Mouse (Mus musculus) megakaryocyte-erythroid progenitor cell, adult 5-6 weeks (primary cell): ENCODE results near the gene Prr14. TPM values are rescaled to one million over a fixed set of nuclear protein-coding genes. Genes with fewer than 3 reads are reported as not detected.
"Not testable (repeated sequence)": the region's sequence is repeated elsewhere in the genome, so short reads cannot be mapped to it uniquely, and the experiment has no call there.

ENCODE experiments used
- ATAC-seq: replicated peaks from 2 replicates; pipeline ENCODE4 v1.8.0; 2016; ENCODE audit warnings: mild to moderate bottlenecking, inconsistent platforms; ENCODE audit not compliant: severe bottlenecking, poor library complexity, low FRiP score, low TSS enrichment
- total RNA-seq, 2 experiments: library from RNA; stranded (forward) in 1 of 2; stranded (reverse) in 1 of 2; fragments of 200-1000, 215-1000 nt in 1 of 2; fragments of >200 nt in 1 of 2; fragmentation: Nextera tagmentation in 1 of 2; gene quantifications; 2 replicates each; pipeline ENCODE4 v1.2.3; 2014 to 2017

Gene Prr14
- total RNA-seq, 2 experiments from 2014 or later = 33.1 to 76.2 TPM

- ATAC-seq = 0 out of 2 replicates have a peak, but pooled peaks have one; percentile 14
Observed at GRCm38 (mm10) chr7:127498407-127498806, 39.0 kb downstream of the Prr14 start.

- no peak for ATAC-seq
Observed at GRCm38 (mm10) chr7:127508291-127508690, 48.9 kb downstream of the Prr14 start.

GRCm38 (mm10) chr7:127509830-127510229 lies 50.4 kb downstream of the Prr14 start:
- ATAC-seq = not testable (repeated sequence)

GRCm38 (mm10) chr7:127511241-127511640 lies 51.8 kb downstream of the Prr14 start:
- no peak for ATAC-seq

GRCm38 (mm10) chr7:127511808-127512230 lies 52.4 kb downstream of the Prr14 start, which contains the start of gene Srcap:
Gene Srcap (plus strand): TSS chr7:127511983.
- ATAC-seq = peak; percentile 97

- peak; percentile 67 for ATAC-seq
Observed at GRCm38 (mm10) chr7:127512231-127513015, 53.0 kb downstream of the Prr14 start.

GRCm38 (mm10) chr7:127513016-127513390 lies 53.6 kb downstream of the Prr14 start:
- ATAC-seq = no peak

- ATAC-seq = no peak
Observed at GRCm38 (mm10) chr7:127513781-127514180, 54.4 kb downstream of the Prr14 start.

GRCm38 (mm10) chr7:127515846-127516245 lies 56.4 kb downstream of the Prr14 start:
- no peak for ATAC-seq

GRCm38 (mm10) chr7:127516344-127516743 lies 56.9 kb downstream of the Prr14 start:
- ATAC-seq = no peak

- ATAC-seq = no peak
Observed at GRCm38 (mm10) chr7:127519284-127519683, 59.9 kb downstream of the Prr14 start, which contains the start of gene Gm42715. Gene Gm42715 (plus strand): TSS chr7:127519584.

Other genes with a start within 250 kb of the Prr14 start
- 17.0 and 18.3 TPM in 2 replicates for gene Zfp553, start 226.6 kb upstream of the Prr14 start, total RNA-seq (2014; fragmentation: Nextera tagmentation)
- gene Zfp553, start 226.6 kb upstream of the Prr14 start, total RNA-seq (2017) = 22.7 and 31.7 TPM in 2 replicates
- gene Sept1, start 226.5 kb upstream of the Prr14 start, total RNA-seq (2014; fragmentation: Nextera tagmentation) = 41.3 and 47.7 TPM in 2 replicates
- gene Sept1, start 226.5 kb upstream of the Prr14 start, total RNA-seq (2017) = 24.8 and 25.5 TPM in 2 replicates
- 15.1 and 16.6 TPM in 2 replicates for gene Zfp771, start 215.3 kb upstream of the Prr14 start, total RNA-seq (2014; fragmentation: Nextera tagmentation)
- 13.6 and 14.1 TPM in 2 replicates for gene Zfp771, start 215.3 kb upstream of the Prr14 start, total RNA-seq (2017)
- gene Dctpp1, start 198.9 kb upstream of the Prr14 start, total RNA-seq (2014; fragmentation: Nextera tagmentation) = 61.0 and 138 TPM in 2 replicates
- 44.5 and 48.2 TPM in 2 replicates for gene Dctpp1, start 198.9 kb upstream of the Prr14 start, total RNA-seq (2017)
- gene Sephs2, start 185.6 kb upstream of the Prr14 start, total RNA-seq (2014; fragmentation: Nextera tagmentation) = 61.7 and 74.2 TPM in 2 replicates
- gene Sephs2, start 185.6 kb upstream of the Prr14 start, total RNA-seq (2017) = 115 and 130 TPM in 2 replicates
- gene Itgal, start 163.4 kb upstream of the Prr14 start, total RNA-seq (2014; fragmentation: Nextera tagmentation) = 5.5 and 11.4 TPM in 2 replicates
- gene Itgal, start 163.4 kb upstream of the Prr14 start, total RNA-seq (2017) = 2.6 and 4.6 TPM in 2 replicates
- gene Zfp768, start 114.0 kb upstream of the Prr14 start, total RNA-seq (2014; fragmentation: Nextera tagmentation) = 3.5 and 8.4 TPM in 2 replicates
- 3.0 and 4.4 TPM in 2 replicates for gene Zfp768, start 114.0 kb upstream of the Prr14 start, total RNA-seq (2017)
- 7.7 and 8.3 TPM in 2 replicates for gene Zfp747, start 83.6 kb upstream of the Prr14 start, total RNA-seq (2014; fragmentation: Nextera tagmentation)
- gene Zfp747, start 83.6 kb upstream of the Prr14 start, total RNA-seq (2017) = 4.0 and 10.9 TPM in 2 replicates
- gene 9130019O22Rik, start 72.4 kb upstream of the Prr14 start, total RNA-seq (2014; fragmentation: Nextera tagmentation) = 2.3 and 4.0 TPM in 2 replicates
- gene 9130019O22Rik, start 72.4 kb upstream of the Prr14 start, total RNA-seq (2017) = 3.6 and 4.8 TPM in 2 replicates
- 3.1 and 8.6 TPM in 2 replicates for gene E430018J23Rik, start 66.0 kb upstream of the Prr14 start, total RNA-seq (2014; fragmentation: Nextera tagmentation)
- gene E430018J23Rik, start 66.0 kb upstream of the Prr14 start, total RNA-seq (2017) = 7.8 TPM in 2 replicates
- gene Zfp764, start 52.8 kb upstream of the Prr14 start, total RNA-seq (2014; fragmentation: Nextera tagmentation) = 1.8 and 6.5 TPM in 2 replicates
- gene Zfp764, start 52.8 kb upstream of the Prr14 start, total RNA-seq (2017) = 3.7 and 4.2 TPM in 2 replicates
- 6.9 and 14.9 TPM in 2 replicates for gene Zfp688, start 37.5 kb upstream of the Prr14 start, total RNA-seq (2014; fragmentation: Nextera tagmentation)
- gene Zfp688, start 37.5 kb upstream of the Prr14 start, total RNA-seq (2017) = 6.8 and 11.2 TPM in 2 replicates
- 3.6 and 5.8 TPM in 2 replicates for gene Zfp689, start 10.5 kb upstream of the Prr14 start, total RNA-seq (2014; fragmentation: Nextera tagmentation)
- gene Zfp689, start 10.5 kb upstream of the Prr14 start, total RNA-seq (2017) = 2.0 and 2.5 TPM in 2 replicates
- gene Fbrs, start 19.6 kb downstream of the Prr14 start, total RNA-seq (2014; fragmentation: Nextera tagmentation) = 86.2 and 111 TPM in 2 replicates
- 11.8 and 17.7 TPM in 2 replicates for gene Fbrs, start 19.6 kb downstream of the Prr14 start, total RNA-seq (2017)
- 126 and 170 TPM in 2 replicates for gene Srcap, start 52.4 kb downstream of the Prr14 start, total RNA-seq (2014; fragmentation: Nextera tagmentation)
- gene Srcap, start 52.4 kb downstream of the Prr14 start, total RNA-seq (2017) = 21.9 and 22.7 TPM in 2 replicates
- gene Gm42715, start 60.0 kb downstream of the Prr14 start, total RNA-seq (2014; fragmentation: Nextera tagmentation) = 30.3 and 58.3 TPM in 2 replicates
- gene Gm42715, start 60.0 kb downstream of the Prr14 start, total RNA-seq (2017) = 7.4 and 8.8 TPM in 2 replicates
- not detected in 2 replicates for gene Tmem265, start 101.8 kb downstream of the Prr14 start, total RNA-seq (2014; fragmentation: Nextera tagmentation)
- 3.4 TPM in 1 of 2 replicates, not detected in the other for gene Tmem265, start 101.8 kb downstream of the Prr14 start, total RNA-seq (2017)
- gene Phkg2, start 113.7 kb downstream of the Prr14 start, total RNA-seq (2014; fragmentation: Nextera tagmentation) = 43.0 and 59.6 TPM in 2 replicates
- gene Phkg2, start 113.7 kb downstream of the Prr14 start, total RNA-seq (2017) = 21.1 and 30.5 TPM in 2 replicates
- 6.1 TPM in 1 of 2 replicates, not detected in the other for gene Ccdc189, start 129.0 kb downstream of the Prr14 start, total RNA-seq (2014; fragmentation: Nextera tagmentation)
- 0.38 and 6.8 TPM in 2 replicates for gene Ccdc189, start 129.0 kb downstream of the Prr14 start, total RNA-seq (2017)
- gene Rnf40, start 129.2 kb downstream of the Prr14 start, total RNA-seq (2014; fragmentation: Nextera tagmentation) = 45.6 and 48.7 TPM in 2 replicates
- 35.1 and 37.9 TPM in 2 replicates for gene Rnf40, start 129.2 kb downstream of the Prr14 start, total RNA-seq (2017)
- 7.2 and 7.8 TPM in 2 replicates for gene Zfp629, start 156.2 kb downstream of the Prr14 start, total RNA-seq (2014; fragmentation: Nextera tagmentation)
- gene Zfp629, start 156.2 kb downstream of the Prr14 start, total RNA-seq (2017) = 3.4 and 9.1 TPM in 2 replicates
- 84.1 and 94.3 TPM in 2 replicates for gene Bcl7c, start 249.3 kb downstream of the Prr14 start, total RNA-seq (2014; fragmentation: Nextera tagmentation)
- 51.3 and 61.0 TPM in 2 replicates for gene Bcl7c, start 249.3 kb downstream of the Prr14 start, total RNA-seq (2017)